Mouse (Mus musculus): ENCODE measurements at regions not wholly inside any gene's neighbourhood (a gene's known extent, or its start where the extent isn't known, plus 50 kb on each side); places are given as distances from the start of the nearest gene placed in this dataset.
A peak's percentile ranks its signal among the peaks of the same experiment; 100 is the strongest.

- Histone ChIP-seq H3K9me3 (replicated peaks) (no peaks in the 10 kb centered on the region), H3K27me3 (replicated peaks) (no peaks in the 10 kb centered on the region), H3K36me3 (no peaks in the 10 kb centered on the region), H3K4me1 (no peaks in the 10 kb centered on the region), H3K4me2 (no peak overlapping the region), H3K9ac (replicated peaks) (no peak overlapping the region), H3K4me3 (replicated peaks) (no peak overlapping the region), H3K27ac (replicated peaks) (no peak overlapping the region)
- ATAC-seq (ENCODE audit: low FRiP score) = no peak
- WGBS = 80% methylated on average over 2 of the region's 2 CpGs
Observed at GRCm38 (mm10) chr10:98318416-98318815, 591.9 kb upstream of the C030005K15Rik start.

- Histone ChIP-seq H3K4me1 (no peaks in the 10 kb centered on the region), H3K9ac (replicated peaks) (no peak overlapping the region), H3K27me3 (replicated peaks) (no peaks in the 10 kb centered on the region), H3K36me3 (no peaks in the 10 kb centered on the region), H3K4me3 (replicated peaks) (no peak overlapping the region), H3K4me2 (no peak overlapping the region), H3K9me3 (replicated peaks) (no peaks in the 10 kb centered on the region), H3K27ac (replicated peaks) (no peak overlapping the region)
- ATAC-seq (ENCODE audit: low FRiP score) = no peak
- WGBS = 82% methylated on average over 5 of the region's 5 CpGs
Observed at GRCm38 (mm10) chr10:98323846-98324245, 590.4 kb upstream of the Atp2b1 start.

GRCm38 (mm10) chr10:98324591-98324990 is 589.6 kb upstream of the Atp2b1 start:
- no peak overlapping the region for H3K27ac ChIP-seq (replicated peaks)
- no peak overlapping the region for H3K4me3 ChIP-seq (replicated peaks)
- no peak overlapping the region for H3K9ac ChIP-seq (replicated peaks)
- no peaks in the 10 kb centered on the region for H3K9me3 ChIP-seq (replicated peaks)
- no peaks in the 10 kb centered on the region for H3K36me3 ChIP-seq
- no peak for ATAC-seq (ENCODE audit: low FRiP score)
- H3K4me2 ChIP-seq = no peak overlapping the region
- H3K4me1 ChIP-seq = no peaks in the 10 kb centered on the region
- H3K27me3 ChIP-seq (replicated peaks) = no peaks in the 10 kb centered on the region

GRCm38 (mm10) chr10:98325720-98326119 is 588.5 kb upstream of the Atp2b1 start:
- no peaks in the 10 kb centered on the region for H3K9me3 ChIP-seq (replicated peaks)
- no peak for ATAC-seq (ENCODE audit: low FRiP score)
- WGBS = 77% methylated on average over 5 of the region's 5 CpGs
- H3K36me3 ChIP-seq = no peaks in the 10 kb centered on the region
- H3K4me1 ChIP-seq = no peaks in the 10 kb centered on the region
- no peak overlapping the region for H3K4me2 ChIP-seq
- no peaks in the 10 kb centered on the region for H3K27me3 ChIP-seq (replicated peaks)
- H3K4me3 ChIP-seq (replicated peaks) = no peak overlapping the region
- no peak overlapping the region for H3K9ac ChIP-seq (replicated peaks)
- no peak overlapping the region for H3K27ac ChIP-seq (replicated peaks)

- no peak overlapping the region for H3K4me3 ChIP-seq (replicated peaks)
- H3K4me1 ChIP-seq = no peaks in the 10 kb centered on the region
- H3K27me3 ChIP-seq (replicated peaks) = no peaks in the 10 kb centered on the region
- H3K4me2 ChIP-seq = no peak overlapping the region
- H3K27ac ChIP-seq (replicated peaks) = no peak overlapping the region
- H3K9me3 ChIP-seq (replicated peaks) = no peaks in the 10 kb centered on the region
- no peak for ATAC-seq (ENCODE audit: low FRiP score)
- WGBS = 78% methylated on average over 4 of the region's 4 CpGs
- no peak overlapping the region for H3K9ac ChIP-seq (replicated peaks)
- H3K36me3 ChIP-seq = no peaks in the 10 kb centered on the region
Observed at GRCm38 (mm10) chr10:98332682-98333081, 581.5 kb upstream of the Atp2b1 start.

- Histone ChIP-seq H3K4me3 (replicated peaks) (no peak overlapping the region), H3K4me2 (no peak overlapping the region), H3K9ac (replicated peaks) (no peak overlapping the region), H3K4me1 (no peaks in the 10 kb centered on the region), H3K27ac (replicated peaks) (no peak overlapping the region), H3K9me3 (replicated peaks) (no peaks in the 10 kb centered on the region), H3K27me3 (replicated peaks) (no peaks in the 10 kb centered on the region), H3K36me3 (no peaks in the 10 kb centered on the region)
- ATAC-seq (ENCODE audit: low FRiP score) = no peak
- WGBS = 70% methylated on average over 6 of the region's 6 CpGs
Observed at GRCm38 (mm10) chr10:98333411-98334067, 580.7 kb upstream of the Atp2b1 start.

GRCm38 (mm10) chr10:98343827-98344226 is 570.4 kb upstream of the Atp2b1 start:
- no peaks in the 10 kb centered on the region for H3K9me3 ChIP-seq (replicated peaks)
- no peak for ATAC-seq (ENCODE audit: low FRiP score)
- H3K27ac ChIP-seq (replicated peaks) = no peak overlapping the region
- no peaks in the 10 kb centered on the region for H3K36me3 ChIP-seq
- H3K4me2 ChIP-seq = no peak overlapping the region
- no peaks in the 10 kb centered on the region for H3K4me1 ChIP-seq
- H3K4me3 ChIP-seq (replicated peaks) = no peak overlapping the region
- H3K9ac ChIP-seq (replicated peaks) = no peak overlapping the region
- WGBS = 86% methylated on average over 5 of the region's 5 CpGs
- no peaks in the 10 kb centered on the region for H3K27me3 ChIP-seq (replicated peaks)

GRCm38 (mm10) chr10:98349466-98349865 is 564.7 kb upstream of the Atp2b1 start:
- no peaks in the 10 kb centered on the region for H3K36me3 ChIP-seq
- peak; percentile 66 for ATAC-seq (ENCODE audit: low FRiP score)
- WGBS = 62% methylated on average over 5 of the region's 5 CpGs

GRCm38 (mm10) chr10:98350318-98350926 is 563.8 kb upstream of the Atp2b1 start:
- H3K4me3 ChIP-seq (replicated peaks) = no peak overlapping the region
- no peak overlapping the region for H3K9ac ChIP-seq (replicated peaks)
- no peaks in the 10 kb centered on the region for H3K9me3 ChIP-seq (replicated peaks)
- no peaks in the 10 kb centered on the region for H3K36me3 ChIP-seq
- 64% methylated on average over 6 of the region's 6 CpGs for WGBS
- H3K4me2 ChIP-seq = no peak overlapping the region
- peaks cover 8% of the 10 kb centered on the region; the same call in 1 of the 2 replicates for H3K4me1 ChIP-seq
- no peaks in the 10 kb centered on the region for H3K27me3 ChIP-seq (replicated peaks)
- ATAC-seq (ENCODE audit: low FRiP score) = peak; percentile 87
- H3K27ac ChIP-seq (replicated peaks) = 0 out of 2 replicates have a peak overlapping the region, but pooled peaks have one; percentile 51

More at GRCm38 (mm10) chr10:98349466-98349865, 564.7 kb upstream of the Atp2b1 start:
- H3K9me3 ChIP-seq (replicated peaks) = no peaks in the 10 kb centered on the region
- no peaks in the 10 kb centered on the region for H3K27me3 ChIP-seq (replicated peaks)
- H3K4me2 ChIP-seq = no peak overlapping the region
- H3K9ac ChIP-seq (replicated peaks) = no peak overlapping the region
- peaks cover 8% of the 10 kb centered on the region; the same call in 1 of the 2 replicates for H3K4me1 ChIP-seq
- no peak overlapping the region for H3K4me3 ChIP-seq (replicated peaks)
- H3K27ac ChIP-seq (replicated peaks) = peak overlapping the region; percentile 51; the same call in 1 of the 2 replicates

GRCm38 (mm10) chr10:98352061-98352460 is 562.1 kb upstream of the Atp2b1 start:
- Histone ChIP-seq H3K27me3 (replicated peaks) (no peaks in the 10 kb centered on the region), H3K36me3 (no peaks in the 10 kb centered on the region), H3K4me3 (replicated peaks) (no peak overlapping the region), H3K9ac (replicated peaks) (no peak overlapping the region), H3K4me1 (peaks cover 8% of the 10 kb centered on the region; the same call in 1 of the 2 replicates), H3K9me3 (replicated peaks) (no peaks in the 10 kb centered on the region), H3K4me2 (no peak overlapping the region), H3K27ac (replicated peaks) (no peak overlapping the region)
- 76% methylated on average over 2 of the region's 2 CpGs for WGBS
- no peak for ATAC-seq (ENCODE audit: low FRiP score)

- ATAC-seq (ENCODE audit: low FRiP score) = no peak
- 88% methylated on average over 2 of the region's 2 CpGs for WGBS
- Histone ChIP-seq H3K27ac (replicated peaks) (no peak overlapping the region), H3K4me3 (replicated peaks) (no peak overlapping the region), H3K9me3 (replicated peaks) (no peaks in the 10 kb centered on the region), H3K4me1 (peaks cover 6% of the 10 kb centered on the region; the same call in 1 of the 2 replicates), H3K36me3 (no peaks in the 10 kb centered on the region), H3K27me3 (replicated peaks) (no peaks in the 10 kb centered on the region), H3K9ac (replicated peaks) (no peak overlapping the region), H3K4me2 (no peak overlapping the region)
Observed at GRCm38 (mm10) chr10:98354486-98354885, 559.7 kb upstream of the Atp2b1 start.

- ATAC-seq (ENCODE audit: low FRiP score) = no peak
- 67% methylated on average over 2 of the region's 2 CpGs for WGBS
Observed at GRCm38 (mm10) chr10:98364604-98365003, 549.6 kb upstream of the Atp2b1 start.

More at GRCm38 (mm10) chr10:98364604-98365003, 549.6 kb upstream of the Atp2b1 start:
- Histone ChIP-seq H3K9ac (replicated peaks) (no peak overlapping the region), H3K4me1 (no peaks in the 10 kb centered on the region), H3K9me3 (replicated peaks) (no peaks in the 10 kb centered on the region), H3K36me3 (no peaks in the 10 kb centered on the region), H3K27ac (replicated peaks) (no peak overlapping the region), H3K27me3 (replicated peaks) (no peaks in the 10 kb centered on the region), H3K4me3 (replicated peaks) (no peak overlapping the region), H3K4me2 (no peak overlapping the region)

Data from neural tube, embryonic 15.5 days (tissue).